Mouse (Mus musculus): ENCODE results near the gene A430033K04Rik.

A430033K04Rik gene

DNA sequence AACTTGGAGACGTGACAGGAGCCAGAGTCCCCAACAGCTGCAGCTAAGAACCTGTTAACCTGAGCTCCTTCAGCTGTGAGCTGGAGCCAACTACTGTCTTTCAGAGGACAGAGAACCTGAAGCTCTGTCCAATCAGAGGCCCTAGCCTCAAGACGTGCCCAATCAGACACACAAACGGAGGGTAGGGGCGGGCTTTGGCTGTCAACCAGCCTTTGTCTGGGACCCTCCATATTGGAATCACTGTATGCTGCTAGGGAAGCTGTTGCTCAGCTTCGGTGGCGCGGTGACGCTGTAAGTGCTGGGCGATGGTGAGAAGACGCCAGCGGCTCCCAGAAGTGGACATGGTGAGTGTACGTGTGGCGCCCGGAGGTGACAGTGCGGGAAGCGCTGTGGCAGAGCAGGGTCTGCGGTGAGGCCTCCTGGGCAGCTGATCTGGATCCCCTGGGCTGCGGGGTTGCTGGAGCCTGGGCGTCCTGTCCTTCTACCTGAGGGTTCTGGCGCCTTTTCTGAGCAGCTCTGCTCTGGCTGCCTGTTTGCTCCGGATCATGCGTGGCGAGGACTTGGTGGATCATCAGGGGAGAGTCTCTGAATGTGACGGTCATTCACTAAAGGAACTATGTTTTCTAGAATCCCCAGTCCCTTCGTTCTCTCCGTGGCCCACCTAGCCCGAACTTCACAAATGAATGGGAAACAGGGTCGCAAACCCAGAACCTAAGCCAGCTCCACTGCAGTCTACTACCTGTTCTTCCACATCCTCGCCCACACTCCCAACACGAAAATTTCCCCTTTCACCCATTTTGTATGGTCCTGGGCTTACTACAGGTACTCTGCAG, at the start of gene A430033K04Rik:
Gene A430033K04Rik, plus strand, starts transcription at position 215 of the 833 bp plus-strand sequence.
- DNase-seq: peak; percentile 97

DNA sequence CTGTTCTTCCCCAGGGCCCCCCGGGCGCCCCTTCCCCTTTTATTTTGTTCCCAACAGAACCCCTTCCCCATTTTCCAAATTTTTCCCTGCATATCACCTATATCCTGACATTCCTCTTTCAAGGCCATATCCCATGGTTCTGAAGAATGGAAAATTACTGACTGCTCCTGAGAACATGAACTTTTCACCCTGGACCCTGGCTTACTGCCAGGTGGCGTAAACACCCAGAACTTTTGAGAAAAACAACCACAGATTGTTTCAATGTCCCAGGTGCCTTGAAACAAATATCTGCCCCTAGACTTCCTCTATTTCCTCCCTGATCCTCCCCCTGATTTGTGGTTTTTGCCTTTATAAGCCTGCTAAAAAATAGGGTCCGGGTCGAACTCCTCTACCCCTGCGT, 35.3 kb upstream of the A430033K04Rik start:
- no peak for DNase-seq

DNA sequence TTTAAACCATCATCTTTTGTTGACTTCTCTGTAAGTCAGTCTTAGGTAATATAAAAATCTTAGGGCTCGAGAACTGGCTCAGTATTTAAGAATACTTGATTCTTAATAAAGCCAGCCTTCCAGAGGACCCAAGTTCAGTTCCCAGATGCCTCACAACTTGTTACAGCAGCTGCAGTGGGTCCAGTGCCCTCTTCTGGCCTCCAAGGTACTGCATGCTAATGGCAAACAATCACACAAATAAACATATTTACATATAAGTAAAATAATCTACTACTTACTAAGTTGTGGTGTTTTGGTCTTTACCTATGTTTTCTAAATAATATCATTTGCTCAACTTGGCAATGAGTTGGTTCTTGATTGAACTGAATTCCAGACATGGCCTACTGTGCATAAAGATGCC, 4.3 kb upstream of the A430033K04Rik start:
- peak in 1 of 2 experiments; percentile 34 for DNase-seq

DNA sequence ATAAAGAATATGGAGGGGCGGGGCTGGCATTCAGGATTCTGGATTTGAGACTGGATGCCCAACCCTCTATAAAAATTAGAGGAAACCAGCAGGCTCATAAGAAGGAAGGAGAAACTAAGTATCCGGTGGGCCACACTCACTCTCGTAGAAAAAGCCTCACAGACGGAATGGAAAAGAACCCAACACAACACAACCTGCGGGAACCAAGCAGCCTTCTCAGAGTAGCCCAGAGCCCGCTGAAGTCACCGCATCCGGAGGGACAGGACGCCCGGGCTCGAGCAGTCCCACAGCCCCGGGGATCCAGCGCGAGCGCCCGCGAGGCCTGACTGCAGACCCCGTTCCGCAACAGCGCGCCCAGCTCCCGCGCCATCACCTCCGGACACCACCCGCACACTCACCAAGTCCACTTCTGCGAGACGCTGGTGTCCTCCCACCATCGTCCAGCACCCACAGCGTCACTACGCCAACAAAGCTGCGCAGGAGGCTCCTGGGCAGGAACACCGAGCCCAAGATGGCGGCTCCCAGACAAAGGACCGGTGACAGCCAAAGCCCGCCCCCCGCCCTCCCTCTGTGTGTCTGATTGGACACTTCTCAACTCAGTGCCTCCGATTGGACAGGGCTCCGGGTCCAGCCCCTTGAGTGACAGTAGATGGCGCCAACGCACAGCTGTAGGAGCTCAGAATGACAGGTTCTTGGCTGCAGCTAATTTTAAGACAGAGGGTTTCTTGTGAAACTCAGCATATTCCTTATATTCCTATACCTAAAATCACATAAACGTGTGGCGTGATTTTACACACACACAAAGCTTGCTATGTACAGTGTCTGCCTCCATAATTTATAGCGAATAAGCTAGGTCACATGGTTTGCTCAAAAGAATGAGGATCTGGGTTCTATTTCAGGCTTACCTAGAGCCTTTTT, 3.2 kb upstream of the A430033K04Rik start, which contains the start of gene Zfp68:
Gene Zfp68, minus strand, starts transcription at position 551 of the 918 bp plus-strand sequence.
- peak; percentile 95 to 97 for DNase-seq

DNA sequence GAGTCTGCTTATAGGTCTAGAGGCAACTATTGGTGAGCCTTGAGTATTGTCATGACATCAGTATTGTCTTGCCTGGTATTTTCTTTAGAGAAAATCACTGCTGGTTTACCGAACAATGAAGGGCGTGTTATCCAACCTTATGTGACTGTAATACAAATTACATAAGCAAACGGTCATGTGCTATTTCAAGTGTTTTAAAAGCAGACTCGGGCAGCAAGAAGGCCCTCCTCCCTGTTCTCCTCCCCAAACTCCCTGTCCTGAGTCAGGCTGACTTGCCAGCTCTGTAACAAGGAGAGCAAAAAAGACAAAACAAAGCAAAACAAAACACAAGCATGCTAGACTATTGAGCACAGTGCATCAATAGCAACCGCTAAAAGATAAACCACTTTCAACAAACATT, 1.8 kb upstream of the A430033K04Rik start:
- DNase-seq: no peak

DNA sequence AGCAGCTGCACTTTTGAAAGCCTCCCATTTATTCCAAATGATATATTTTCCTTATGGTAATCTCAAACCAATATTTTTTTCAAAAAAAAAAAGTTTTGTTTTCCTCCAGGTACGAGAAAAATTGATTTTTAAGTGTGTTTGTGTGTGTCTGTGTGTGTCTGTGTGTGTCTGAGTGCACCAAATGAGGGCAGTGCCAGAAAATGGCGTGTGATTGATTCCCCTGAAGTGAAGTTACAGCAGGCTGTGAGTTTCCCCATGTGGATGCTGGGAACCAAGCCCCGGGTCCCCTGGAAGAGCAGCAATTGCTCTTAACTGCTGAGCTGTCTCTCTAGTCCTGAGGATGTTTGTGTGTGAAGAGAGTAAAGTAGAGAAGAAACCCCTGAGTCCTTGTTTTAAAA, 818 bp downstream of the A430033K04Rik start:
- DNase-seq: no peak

DNA sequence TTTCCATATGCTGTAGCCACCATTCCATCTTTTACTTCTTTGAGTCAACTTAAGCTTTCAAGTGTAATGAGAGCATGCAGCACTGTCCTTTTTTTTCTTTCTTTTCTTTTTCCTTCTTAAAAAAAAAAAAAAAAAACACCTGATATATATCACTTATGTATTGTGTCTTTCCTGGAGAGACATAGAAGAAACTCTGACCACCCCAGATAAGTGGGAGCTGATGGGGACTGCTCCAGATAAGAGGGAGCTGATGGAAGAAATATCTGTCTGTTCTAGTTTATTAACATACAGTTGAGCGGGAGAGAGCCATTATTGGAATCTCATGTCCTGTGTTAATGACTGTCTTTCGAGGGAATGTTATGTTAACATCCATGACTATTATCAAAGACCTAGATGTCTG, 13.8 kb downstream of the A430033K04Rik start:
- DNase-seq: no peak

DNA sequence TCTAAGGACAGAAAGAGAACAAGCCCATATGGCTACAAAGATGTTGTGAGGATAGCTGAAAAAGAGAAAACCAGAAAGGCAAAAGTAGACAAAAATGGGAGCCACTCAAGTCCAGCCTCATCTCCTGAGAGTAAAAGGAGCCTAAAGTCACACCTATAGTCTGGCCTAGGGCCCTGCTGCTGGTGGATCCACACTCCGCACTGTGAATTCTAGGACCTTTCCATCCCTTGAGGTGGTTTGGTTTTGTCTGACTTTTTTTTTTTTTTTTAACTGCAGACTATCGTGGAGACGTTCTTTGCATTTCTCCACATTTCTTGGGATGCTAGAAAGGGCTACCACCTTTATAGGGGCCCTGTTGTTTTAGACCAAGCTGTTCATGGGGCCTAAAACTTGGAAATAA, 18.4 kb downstream of the A430033K04Rik start:
- no peak for DNase-seq

DNA sequence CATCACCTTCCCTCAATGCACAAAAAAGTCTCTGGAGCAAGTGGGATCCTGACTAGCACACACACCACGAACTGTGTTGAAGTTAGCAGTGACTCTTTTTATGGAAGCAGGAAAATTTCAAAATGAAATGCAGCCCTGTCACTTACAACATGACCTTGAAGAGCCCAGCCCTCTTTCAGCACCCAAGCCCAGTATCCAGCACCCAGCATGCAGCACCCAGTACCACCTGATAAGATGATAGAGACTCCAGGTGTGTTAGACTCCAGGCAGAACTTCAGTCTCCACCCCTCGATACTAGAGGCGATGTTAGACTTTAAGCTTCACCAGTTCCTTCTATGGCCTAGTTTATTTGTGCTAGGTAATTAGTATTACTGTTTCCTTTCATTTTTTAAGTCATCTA, 19.1 kb downstream of the A430033K04Rik start:
- DNase-seq: no peak

DNA sequence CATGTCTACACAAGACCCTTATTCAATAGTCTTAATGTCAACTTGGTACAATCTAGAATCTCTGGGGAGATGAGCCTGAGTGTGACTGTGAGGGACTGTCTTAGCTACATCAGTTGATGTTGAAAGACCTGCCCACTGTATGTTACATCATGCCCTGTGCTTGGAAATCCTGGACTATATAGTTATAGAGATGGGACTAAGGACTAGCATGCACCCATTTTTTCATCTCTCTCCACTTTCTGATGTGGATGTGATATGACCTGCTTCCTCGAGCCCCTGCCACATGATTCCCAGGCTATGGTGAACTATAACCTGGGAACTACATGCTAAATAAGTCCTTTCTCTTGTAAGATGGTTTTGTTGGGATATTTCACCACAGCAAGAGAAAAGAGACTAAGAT, 30.3 kb downstream of the A430033K04Rik start:
- DNase-seq: no peak

DNA sequence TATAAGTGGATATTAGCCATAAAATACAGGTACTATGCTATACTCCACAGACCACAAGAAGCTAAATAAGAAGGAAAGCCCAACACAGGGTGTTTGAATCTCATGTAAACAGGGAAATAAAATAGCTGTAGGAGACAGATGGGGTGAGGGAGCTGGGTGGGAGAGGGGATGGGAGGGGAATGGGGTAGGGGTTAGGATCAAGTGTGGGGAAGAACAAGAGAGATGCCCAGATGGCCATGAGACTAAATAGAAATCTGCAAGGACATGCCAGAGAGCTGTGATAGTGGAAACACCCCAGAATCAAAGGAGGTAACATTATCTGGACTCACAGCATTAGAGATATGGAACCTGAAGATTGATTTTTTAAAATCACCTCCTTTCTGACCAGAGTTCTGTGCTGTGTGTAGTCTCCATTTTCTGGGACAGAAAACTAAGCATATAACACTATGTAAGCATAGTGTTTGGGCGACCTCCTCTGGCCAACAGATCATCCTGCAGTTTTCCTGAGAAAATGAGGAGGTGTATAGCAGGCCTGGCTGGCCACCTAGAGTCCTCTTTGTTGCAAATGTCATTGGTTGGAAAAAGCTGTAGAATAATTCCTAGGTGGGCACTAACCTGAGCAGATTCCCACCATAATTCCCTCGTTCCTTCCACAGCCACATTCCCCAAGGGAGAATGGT, 34.0 kb downstream of the A430033K04Rik start:
- peak; percentile 75 to 77 for DNase-seq

DNA sequence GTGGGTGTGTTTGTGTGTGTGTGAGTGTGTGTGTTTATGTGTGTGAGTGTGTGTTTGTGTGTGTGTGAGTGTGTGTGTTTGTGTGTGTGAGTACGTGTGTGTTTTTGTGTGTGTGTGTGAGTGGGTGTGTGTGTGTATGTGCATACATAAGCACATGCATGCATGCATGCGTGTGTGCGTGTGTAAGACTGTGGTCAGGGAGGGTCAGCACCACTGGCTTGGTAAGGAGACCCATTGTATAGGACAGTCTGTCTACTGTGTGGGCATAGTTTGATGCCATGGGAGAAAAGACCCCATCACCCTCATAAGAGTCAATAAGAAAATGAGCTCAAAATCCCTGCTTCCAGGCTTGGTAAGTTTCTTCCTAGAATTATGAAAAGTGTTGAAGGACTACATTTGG, 34.7 kb downstream of the A430033K04Rik start:
- DNase-seq: no peak

DNA sequence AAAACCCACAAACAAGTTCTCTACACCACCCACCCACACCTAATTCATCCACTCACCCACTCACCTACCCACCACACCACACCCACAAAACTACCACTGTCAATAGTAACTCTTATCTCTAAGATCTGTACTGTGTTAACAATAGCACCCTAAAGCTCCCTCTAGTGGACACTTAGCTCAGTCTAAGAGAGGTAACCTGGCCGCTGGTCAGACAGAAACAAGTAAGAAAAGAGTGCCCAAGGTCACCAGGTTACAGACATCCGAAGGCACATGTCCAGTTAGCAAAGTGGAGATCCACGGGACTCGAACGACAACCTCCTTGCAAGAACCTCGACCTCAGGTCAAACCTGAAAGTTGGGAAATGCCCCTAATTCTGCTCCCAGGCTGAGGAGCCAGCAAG, 35.2 kb downstream of the A430033K04Rik start:
- DNase-seq: peak; percentile 57 to 61

DNA sequence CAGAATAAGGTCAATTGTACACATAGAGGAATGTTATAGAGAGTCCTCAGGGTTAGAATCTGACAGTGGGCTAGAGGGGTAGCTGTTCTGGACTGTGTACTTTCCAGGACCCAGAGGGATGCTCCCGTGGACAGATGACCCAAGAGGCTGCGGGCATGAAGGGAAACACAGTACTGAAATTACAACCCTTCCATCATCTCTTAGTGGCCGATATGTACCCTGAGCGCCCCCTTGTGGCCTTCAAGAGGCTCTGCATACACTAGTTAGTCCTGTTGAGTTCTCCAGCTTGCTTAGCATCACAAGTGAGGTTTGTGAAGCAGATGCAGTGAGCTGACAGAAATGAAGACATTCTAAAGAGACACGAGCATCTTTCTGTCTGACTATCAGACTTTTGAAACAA, 36.3 kb downstream of the A430033K04Rik start:
- DNase-seq: peak; percentile 67

DNA sequence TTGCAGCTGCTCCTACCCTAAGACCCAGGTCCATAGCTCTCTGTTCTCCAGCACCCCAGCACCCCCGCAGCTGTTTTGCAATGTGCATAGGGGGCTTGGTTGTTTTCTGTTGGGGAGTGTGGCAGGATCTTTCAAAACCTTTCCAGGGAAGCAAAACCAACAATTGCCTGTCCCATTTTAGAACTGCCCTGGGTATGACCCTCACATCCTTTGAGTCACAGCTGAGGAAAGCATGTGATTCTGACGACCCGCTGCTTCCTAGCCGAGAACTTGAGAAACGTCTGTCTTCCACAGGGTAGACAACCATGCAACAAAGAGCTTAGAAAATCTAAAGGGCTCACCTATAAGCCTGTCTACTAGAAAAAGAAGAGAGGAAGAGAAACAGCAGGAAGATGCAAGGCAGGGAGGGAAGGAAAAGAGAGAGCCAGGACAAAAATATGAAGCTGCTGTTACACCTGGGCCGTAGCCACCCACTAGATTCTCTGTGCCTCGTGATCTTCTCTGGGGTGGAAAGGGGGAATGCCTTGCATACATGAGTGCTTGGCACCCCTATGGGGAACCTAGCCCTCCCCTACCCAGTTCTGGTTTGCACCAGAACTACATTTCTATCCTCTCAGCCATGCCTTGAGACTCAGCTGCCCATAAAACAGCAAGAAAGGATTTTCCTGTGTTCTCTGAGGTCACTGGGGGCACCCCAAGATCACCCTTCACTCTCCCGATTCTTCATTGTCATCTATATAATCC, 60.5 kb downstream of the A430033K04Rik start:
- no peak for DNase-seq

DNA sequence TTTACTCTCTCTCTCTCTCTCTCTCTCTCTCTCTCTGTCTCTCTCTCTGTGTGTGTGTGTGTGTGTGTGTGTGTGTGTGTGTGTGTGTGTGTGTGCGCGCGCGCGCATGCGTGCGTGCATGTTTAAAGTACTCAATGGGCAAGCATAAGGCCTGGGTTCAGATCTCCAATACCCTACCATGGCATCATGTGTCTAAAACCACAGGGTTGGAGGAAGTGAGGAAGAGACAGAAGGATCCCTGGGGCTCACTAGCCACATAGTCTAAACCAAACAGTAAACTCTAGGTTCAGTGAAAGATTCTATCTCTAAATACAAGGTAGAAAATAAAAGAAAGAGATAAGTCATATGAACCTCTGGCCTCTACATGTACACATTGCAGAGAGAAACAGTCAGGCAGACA, 61.2 kb downstream of the A430033K04Rik start:
- DNase-seq: no peak

DNA sequence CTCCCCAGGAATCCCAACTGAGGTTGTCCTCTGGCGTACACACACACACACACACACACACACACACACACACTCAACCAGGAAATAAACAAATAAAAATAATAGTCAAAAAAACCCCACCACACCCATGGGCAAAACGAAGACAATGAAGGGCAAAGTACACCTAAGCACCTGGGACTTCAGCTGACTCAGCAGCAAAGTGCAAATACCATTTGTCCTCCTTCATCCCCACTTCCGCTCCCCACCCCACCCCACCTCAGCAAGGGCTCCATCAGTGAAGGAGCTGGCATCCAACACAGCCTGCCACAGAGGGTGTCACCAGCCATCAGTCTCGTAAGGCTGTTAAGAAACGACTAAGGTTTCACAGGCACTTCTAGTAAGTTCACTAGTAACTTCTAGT, 64.8 kb downstream of the A430033K04Rik start:
- no peak for DNase-seq

DNA sequence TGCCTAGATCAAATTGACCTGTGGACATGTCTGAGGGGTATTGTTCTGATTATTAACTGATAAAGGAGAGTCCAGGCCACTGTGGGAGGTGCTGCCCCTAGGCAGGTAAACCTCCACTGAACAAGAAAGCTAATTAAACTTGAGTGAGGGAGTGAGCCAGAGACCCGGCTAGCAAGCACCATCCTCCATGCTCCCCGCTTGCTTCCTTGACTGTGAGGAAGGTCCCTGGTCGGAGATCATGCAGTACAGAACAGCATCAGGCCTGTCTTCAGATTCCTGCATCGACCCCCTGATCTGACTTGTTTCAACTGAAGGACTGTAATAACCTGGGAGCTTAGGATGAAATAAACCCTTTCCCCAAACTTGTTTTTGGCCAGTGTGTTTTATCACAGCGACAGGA, 66.6 kb downstream of the A430033K04Rik start:
- no peak for DNase-seq

DNA sequence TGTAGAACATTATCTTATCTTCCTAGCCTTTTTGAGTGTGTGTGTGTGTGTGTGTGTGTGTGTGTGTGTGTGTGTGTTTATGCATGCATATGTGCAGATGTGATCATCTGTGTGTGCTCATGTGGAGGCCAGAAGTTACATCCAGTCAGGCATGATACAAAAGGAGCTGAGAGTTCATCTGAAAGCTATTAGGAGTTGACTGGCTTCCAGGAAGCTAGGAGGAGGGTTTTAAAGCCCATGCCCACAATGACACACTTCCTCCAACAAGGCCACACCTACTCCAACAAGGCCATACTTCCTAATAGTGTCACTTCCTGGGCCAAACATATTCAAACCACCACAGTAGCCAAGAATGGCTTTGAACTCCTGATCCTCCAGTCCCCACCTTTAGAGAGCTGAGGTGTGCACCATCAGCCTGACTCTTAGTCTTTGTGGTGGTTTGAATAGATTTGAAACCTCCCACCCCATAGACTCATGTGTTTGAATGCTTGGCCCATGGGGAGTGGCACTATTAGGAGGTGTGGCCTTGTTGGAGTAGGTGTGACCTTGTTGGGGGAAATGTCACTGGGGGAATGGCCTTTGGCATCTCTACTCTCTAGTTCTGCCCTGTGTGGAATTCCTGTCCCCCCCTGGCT, 70.4 kb downstream of the A430033K04Rik start:
- DNase-seq: no peak

DNA sequence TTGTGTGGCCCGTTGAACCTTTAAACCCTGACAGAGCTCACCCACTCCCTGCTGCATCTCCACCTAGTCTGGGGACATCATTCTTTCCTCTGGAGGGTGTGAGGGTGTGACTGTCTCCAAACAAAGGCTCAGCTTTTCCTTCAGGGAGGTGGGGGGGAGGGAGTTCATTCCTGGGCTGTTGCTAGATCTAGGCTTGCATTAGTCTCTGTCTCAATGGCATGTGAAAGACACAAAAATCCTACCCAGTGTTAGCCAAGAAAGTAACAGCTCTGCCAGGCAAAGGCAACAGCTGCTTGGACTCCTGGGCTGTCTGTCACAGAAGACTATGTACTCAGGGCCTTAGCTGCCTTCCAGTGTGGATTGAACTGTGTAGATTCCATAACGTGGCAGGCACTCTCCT, 71.4 kb downstream of the A430033K04Rik start:
- DNase-seq: no peak

DNA sequence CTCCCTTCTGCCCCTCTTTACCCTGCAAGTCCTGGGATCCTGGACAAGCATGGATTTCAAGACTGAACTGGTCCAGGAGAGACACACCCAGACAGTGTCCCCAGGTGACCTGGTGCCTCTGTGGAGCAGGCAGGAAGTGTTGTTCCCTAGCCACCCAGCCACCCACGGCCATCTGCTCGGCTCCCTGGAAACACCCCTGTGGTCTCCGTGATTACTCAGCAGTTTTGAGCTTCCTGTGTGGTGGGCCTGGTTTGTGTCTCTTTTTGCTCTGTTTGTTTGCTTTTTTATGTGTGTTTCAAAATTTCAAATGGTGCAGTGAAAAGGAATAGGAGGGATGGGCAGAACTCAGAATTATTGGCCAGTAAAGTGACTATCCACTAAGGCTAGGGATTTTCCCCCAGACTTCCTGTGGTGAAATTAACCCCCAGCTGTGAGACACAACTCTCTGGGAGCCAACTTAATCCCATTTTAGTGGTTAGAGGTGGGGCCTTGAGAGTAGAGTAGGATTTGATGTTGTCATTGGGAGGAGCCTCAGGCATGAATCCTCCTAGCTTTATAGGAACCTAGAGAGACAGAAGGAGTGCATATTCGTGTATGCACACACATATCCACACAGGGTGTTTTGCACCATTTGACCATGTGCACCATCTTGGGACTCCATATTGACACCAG, 72.0 kb downstream of the A430033K04Rik start:
- no peak for DNase-seq
